Mouse (Mus musculus) lung, postnatal 36 days (tissue): Measurements from ENCODE around the gene Calml4.

Experiments
- DNase-seq: peaks from one replicate; pipeline ENCODE4 v3.0.0; 2022; ENCODE audit warnings: mixed read lengths

Gene Calml4

DNA sequence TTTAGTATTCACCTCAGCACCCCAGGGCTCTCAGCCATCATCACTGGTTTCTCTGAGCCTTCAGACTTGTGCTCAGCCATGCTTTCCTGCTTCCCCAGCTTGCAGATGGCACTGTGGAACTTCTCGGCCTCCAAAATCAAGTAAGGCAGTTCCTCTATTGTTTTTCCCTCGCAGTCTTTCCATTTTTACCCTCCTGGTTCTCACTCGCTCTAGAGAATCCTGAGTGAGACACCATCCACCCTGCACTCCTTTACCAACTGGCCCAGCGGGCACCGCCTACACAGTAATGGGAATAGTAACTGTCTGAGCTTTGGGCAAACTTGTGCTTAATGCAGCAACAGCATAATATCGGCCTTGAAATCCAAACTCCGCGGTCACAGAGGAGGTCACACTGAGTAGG is 47.2 kb downstream of the Calml4 start:
- DNase-seq: no peak

DNA sequence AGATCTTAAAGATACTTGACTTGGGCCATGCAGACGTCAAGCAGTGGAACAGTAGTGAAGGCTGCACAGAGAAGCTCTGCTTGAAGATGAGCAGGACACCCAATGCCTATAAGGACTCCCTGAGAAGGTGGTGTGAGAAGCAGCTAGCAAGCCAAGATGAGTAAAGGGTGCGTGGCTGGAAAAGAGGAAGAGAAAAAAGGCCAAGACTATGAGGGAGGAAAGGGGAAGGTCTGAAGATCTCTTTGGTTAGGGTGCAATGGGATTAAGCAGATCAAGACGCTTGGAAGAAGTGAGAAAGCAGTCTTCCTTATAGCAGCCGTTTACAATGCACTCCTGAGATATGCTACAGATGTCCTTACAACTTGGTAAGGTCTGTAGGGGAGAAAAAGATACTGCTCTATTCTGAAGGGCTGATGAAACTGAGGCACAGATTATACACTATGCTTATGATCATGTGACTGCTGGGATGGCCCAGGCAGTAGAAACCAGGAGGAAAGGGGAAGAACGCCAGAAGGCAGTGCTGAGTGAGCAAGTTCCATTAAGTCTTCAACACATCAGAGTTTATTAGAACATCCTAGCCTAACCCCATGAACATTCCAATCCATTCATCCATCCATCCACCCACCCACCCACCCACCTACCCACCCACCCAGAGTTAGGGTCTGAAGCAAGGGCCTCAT is 55.6 kb downstream of the Calml4 start:
- DNase-seq: no peak

DNA sequence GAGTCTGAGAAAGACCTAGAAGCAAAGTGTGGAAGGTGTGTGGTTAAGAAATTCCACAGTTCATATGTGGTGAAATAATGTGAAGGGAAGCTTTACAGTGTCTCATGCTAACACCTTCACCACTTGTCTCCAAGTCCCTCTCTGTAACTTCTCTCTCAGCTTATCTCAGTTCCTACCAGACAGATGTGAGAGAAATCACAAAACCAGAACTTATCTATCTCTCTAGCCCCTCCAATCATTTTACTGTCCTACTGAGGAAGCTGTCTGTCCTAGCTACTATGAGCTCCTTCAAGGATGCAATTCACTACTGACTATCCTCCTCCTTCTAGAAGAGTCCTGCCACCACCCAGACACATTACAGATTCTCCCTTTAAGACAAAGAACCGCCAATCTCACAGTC is 59.2 kb downstream of the Calml4 start:
- DNase-seq: no peak

- no peak for DNase-seq
Observed at GRCm38 (mm10) chr9:62920877-62921276, 63.0 kb downstream of the Calml4 start.

DNA sequence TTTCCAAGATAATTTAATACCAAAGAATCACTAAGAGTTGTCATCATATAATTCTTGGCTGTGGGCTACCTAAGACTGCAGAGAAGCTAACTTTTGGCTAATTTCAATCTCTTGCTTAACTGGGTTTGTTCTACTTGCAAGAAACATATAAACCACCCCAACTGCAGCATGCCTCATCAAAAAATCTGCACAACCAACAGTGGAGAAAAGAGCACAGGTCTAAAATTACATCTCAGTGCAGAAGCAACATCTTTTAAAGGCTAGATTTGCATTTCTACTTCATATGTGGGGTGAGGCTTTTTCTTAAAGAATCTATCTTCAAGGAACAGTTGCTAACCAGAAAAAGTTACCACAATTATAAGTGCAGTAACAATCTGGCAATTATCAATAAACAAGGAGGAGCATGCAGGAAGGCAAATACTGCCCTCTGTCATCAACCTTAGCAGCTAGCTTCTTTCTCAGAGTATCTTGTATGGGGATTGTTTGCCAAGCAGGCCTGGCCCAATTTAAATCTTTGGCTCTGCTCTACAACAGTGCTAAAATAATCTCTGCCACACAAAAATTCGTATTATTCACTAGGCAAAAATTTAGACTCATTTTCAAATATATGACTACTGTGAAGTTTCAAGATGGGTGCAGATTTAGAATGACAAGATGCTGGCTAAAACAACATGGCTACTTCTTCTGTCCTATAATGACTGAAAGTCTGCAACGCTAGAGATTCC is 67.2 kb downstream of the Calml4 start:
- DNase-seq: no peak
